Mouse (Mus musculus) forebrain, embryonic 10.5 days (tissue): ENCODE measurements around the gene Chl1. TPM values are rescaled to one million over a fixed set of nuclear protein-coding genes. Genes with fewer than 3 reads are reported as not detected.

Experiments
- DNase-seq: peaks from one replicate; pipeline ENCODE4 v3.0.0-alpha.2; 2017; ENCODE audit warnings: low spot score; ENCODE audit errors: extremely low spot score
- H3K27ac ChIP-seq: fragments of 300-500 bp; sonication (generic); 2 replicates; pipeline ENCODE4 v1.5.1; 2016; ENCODE audit warnings: mild to moderate bottlenecking
- H3K27me3 ChIP-seq: fragments of 300-500 bp; sonication (generic); 2 replicates; pipeline ENCODE4 v1.6.1; 2016; ENCODE audit warnings: mild to moderate bottlenecking; ENCODE audit not compliant: poor library complexity, severe bottlenecking
- H3K36me3 ChIP-seq: fragments of 300-500 bp; sonication (generic); replicated peaks from 2 replicates; pipeline ENCODE4 v1.6.1; 2016; ENCODE audit warnings: mild to moderate bottlenecking, moderate library complexity
- H3K4me1 ChIP-seq: fragments of 300-500 bp; sonication (generic); 2 replicates; pipeline ENCODE4 v1.6.1; 2016
- H3K4me3 ChIP-seq: fragments of 300-500 bp; sonication (generic); 2 replicates; pipeline ENCODE4 v1.5.1; 2016; ENCODE audit warnings: mild to moderate bottlenecking, moderate library complexity
- H3K9me3 ChIP-seq: fragments of 300-500 bp; sonication (generic); 2 replicates; pipeline ENCODE4 v1.6.1; 2016; ENCODE audit warnings: mild to moderate bottlenecking, moderate library complexity
- WGBS: fragments of 180-500 bp; shearing (Covaris S2); methylation state at CpG from one replicate; pipeline ENCODE4 v1.1.7; 2016; 5-methylcytosine and 5-hydroxymethylcytosine counted together
- polyA plus RNA-seq: library from polyadenylated mRNA; unstranded; fragments of >200 nt; fragmentation: Nextera tagmentation; extraction: Ambion mirVana; gene quantifications from 2 replicates; pipeline ENCODE4 v1.2.1, GENCODE M21; 2016

The Chl1 gene
- polyA plus RNA-seq, 1 experiment from 2014 or later: 1.6 TPM

DNA sequence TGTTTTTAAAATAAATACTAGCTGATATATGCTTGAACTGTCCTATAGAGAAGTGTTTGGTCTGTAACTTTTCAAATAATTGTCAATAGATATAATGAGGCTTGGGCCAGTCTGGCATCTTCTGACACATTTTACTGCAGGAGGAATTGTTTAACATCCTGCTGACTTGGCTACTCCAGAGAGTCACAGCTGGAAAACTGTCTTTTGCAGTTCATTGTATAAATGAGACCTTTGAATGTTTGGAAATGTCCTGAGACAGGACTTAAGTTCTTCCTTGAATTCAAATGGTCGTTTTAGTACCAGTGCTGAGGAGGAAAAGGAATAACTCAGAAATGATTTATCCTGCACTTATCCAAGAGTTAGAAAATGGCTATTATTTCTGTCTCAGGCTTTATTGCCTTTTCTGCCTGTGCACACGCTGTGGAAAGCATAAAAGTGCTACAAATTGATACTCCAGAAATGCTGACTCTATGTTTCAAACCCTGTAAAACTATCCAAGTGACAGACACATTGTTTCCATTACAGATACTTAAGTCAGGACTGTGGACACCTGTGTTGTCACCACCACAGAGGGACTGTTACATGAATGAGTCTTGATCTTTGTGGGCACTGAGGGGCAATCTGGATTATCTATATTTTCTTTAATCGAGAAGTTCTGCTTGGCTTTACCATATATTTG is 105.7 kb downstream of the Chl1 start:
- 65% methylated on average over 3 of the region's 3 CpGs for WGBS
- H3K9me3 ChIP-seq: no peaks in the 10 kb centered on the region
- no peak for DNase-seq
- no peak overlapping the region for H3K27ac ChIP-seq
- no peak overlapping the region for H3K4me3 ChIP-seq
- no peaks in the 10 kb centered on the region for H3K36me3 ChIP-seq
- no peaks in the 10 kb centered on the region for H3K27me3 ChIP-seq
- peaks cover 17% of the 10 kb centered on the region for H3K4me1 ChIP-seq

DNA sequence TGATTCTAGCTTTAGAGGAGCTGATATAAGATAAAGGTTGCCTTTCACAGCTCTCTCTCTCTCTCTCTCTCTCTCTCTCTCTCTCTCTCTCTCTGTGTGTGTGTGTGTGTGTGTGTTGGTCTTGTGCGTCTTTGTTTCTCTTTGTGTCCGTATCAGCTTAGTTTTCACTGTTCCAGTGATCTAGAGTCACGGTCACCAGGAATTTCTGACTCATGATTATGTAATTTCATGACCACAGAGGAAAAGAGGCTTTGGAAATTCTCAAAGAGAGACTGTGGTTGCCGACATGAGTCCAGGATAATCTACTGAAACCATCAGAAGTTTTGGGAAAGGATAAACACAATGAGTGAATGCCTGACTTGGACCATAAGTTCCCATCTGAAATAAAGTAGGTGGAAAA is 110.5 kb downstream of the Chl1 start:
- Histone ChIP-seq H3K9me3 (no peaks in the 10 kb centered on the region), H3K4me3 (no peak overlapping the region), H3K4me1 (peaks cover 31% of the 10 kb centered on the region), H3K27ac (0 out of 2 replicates have a peak overlapping the region, but pooled peaks have one; percentile 35), H3K27me3 (no peaks in the 10 kb centered on the region), H3K36me3 (no peaks in the 10 kb centered on the region)
- no peak for DNase-seq
- 82% methylated on average over 4 of the region's 4 CpGs for WGBS

DNA sequence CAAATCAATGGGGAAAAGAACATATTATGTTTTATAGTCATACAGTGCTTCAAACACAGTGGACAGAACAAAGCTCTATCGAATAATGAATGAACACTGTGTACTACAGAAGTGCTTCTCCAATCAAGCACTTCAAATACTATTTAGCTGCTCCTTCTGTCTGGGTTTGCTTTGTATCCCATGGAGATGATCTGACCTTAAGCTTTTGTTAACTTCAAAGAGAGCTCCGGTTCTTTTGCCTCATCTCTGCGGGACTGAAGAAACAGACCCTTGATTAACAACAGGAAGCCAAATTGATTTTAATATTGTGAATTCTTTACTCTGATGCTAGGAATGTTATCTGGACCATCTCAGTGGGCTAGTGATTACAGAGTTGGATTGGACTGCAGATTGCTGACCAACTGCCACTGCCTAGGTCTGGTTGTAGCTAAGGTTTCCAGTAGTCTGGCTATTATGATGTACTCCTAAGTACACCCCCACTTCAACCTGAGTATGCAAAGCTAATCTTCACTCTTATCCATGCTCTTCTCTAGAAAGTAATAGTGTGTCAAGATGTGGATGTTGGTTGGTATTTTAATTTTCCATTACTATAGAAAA is 111.8 kb downstream of the Chl1 start:
- no peaks in the 10 kb centered on the region for H3K36me3 ChIP-seq
- DNase-seq: no peak
- H3K9me3 ChIP-seq: no peaks in the 10 kb centered on the region
- peaks cover 27% of the 10 kb centered on the region for H3K4me1 ChIP-seq
- no peak overlapping the region for H3K4me3 ChIP-seq
- 39% methylated on average over 3 of the region's 3 CpGs for WGBS
- no peak overlapping the region for H3K27ac ChIP-seq
- H3K27me3 ChIP-seq: no peaks in the 10 kb centered on the region

DNA sequence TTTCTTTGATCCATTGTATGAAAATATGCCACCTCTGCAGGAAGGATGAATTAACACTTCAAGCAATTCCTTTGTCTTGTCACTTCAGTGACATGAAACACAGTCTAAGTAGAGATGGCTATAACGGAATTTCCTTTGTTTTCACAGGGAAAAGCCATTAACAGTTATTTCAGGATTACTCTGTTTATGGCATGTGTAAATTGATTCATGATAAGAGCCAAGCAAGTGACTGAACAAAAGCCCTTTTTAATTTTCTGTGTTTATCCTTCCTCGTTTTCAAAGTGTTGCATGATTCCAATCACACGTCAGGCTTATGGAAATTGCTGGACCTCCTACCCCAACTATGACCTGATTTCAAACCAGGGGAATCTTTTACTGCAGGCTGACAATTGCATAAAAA is 122.5 kb downstream of the Chl1 start:
- Histone ChIP-seq H3K4me1 (peaks cover 6% of the 10 kb centered on the region; the same call in 1 of the 2 replicates), H3K27me3 (no peaks in the 10 kb centered on the region), H3K9me3 (no peaks in the 10 kb centered on the region), H3K4me3 (no peak overlapping the region), H3K36me3 (no peaks in the 10 kb centered on the region), H3K27ac (no peak overlapping the region)
- 53% methylated on average over 3 of the region's 3 CpGs for WGBS
- no peak for DNase-seq

DNA sequence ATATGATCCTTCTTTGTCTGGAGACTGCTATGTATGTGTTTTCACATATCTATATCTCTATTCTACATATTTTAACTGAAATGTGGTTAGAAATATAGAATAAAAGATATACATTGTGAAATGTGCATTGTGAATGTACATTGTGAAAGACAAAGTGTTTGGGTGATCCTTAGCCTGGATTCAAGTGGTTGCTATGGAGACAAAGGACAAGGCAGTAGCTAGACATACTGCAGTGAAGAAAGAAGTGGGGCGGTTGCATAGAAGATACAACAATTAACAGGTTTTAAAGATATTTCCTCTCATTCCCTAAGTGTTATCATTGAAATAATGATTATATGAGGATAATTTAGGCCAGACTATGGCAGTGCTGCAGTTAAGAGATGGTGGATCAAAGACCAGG is 146.4 kb downstream of the Chl1 start:
- no peak for DNase-seq
- Histone ChIP-seq H3K27ac (no peak overlapping the region), H3K27me3 (no peaks in the 10 kb centered on the region), H3K4me1 (no peaks in the 10 kb centered on the region; the same call in 1 of the 2 replicates), H3K4me3 (no peak overlapping the region), H3K36me3 (no peaks in the 10 kb centered on the region), H3K9me3 (no peaks in the 10 kb centered on the region)
- WGBS: 67% methylated on average over 1 of the region's 1 CpGs

DNA sequence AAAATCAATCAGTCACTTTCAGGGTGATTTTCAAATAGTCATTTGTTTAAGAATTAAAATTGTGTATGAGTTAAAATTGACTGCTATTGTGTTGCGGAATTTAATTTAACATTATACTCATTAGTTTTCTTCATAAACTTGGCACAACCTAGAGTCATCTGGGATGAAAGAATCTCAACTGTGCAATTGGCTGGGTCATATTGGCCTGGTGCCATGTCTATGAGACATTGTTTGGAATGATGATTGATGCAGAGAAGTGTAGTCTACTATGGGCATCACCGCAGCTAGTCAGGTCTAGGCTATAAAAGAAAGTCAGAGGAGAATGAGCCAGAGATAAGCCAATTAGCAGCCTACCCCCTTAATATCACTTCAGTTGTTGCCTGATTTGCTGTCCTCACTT is 148.8 kb downstream of the Chl1 start:
- Histone ChIP-seq H3K4me1 (no peaks in the 10 kb centered on the region; the same call in 1 of the 2 replicates), H3K36me3 (no peaks in the 10 kb centered on the region), H3K27ac (no peak overlapping the region), H3K4me3 (no peak overlapping the region), H3K9me3 (no peaks in the 10 kb centered on the region), H3K27me3 (no peaks in the 10 kb centered on the region)
- 89% methylated on average over 2 of the region's 2 CpGs for WGBS
- no peak for DNase-seq

DNA sequence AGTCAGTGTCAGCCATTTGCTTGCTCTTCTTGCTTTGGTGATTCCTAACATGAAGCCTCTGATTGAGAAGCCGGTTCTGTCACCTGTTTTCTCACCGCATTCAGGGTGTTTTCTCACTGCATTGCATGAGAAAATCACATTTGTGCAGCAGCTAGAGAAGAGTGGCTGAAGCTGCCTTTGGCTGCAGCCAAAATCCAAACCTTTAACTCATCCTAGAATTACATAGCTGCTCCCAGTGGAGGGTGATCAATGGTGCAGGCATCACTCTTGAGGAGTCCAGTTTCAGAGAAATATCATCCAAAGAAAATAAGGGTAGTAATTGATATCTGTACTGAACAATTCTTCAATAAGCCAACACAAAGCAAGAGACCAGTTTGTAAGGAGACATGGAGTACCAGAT is 154.8 kb downstream of the Chl1 start:
- 93% methylated on average over 2 of the region's 2 CpGs for WGBS
- Histone ChIP-seq H3K4me3 (no peak overlapping the region), H3K27ac (no peak overlapping the region), H3K36me3 (no peaks in the 10 kb centered on the region), H3K4me1 (no peaks in the 10 kb centered on the region), H3K9me3 (no peaks in the 10 kb centered on the region), H3K27me3 (no peaks in the 10 kb centered on the region)
- no peak for DNase-seq

DNA sequence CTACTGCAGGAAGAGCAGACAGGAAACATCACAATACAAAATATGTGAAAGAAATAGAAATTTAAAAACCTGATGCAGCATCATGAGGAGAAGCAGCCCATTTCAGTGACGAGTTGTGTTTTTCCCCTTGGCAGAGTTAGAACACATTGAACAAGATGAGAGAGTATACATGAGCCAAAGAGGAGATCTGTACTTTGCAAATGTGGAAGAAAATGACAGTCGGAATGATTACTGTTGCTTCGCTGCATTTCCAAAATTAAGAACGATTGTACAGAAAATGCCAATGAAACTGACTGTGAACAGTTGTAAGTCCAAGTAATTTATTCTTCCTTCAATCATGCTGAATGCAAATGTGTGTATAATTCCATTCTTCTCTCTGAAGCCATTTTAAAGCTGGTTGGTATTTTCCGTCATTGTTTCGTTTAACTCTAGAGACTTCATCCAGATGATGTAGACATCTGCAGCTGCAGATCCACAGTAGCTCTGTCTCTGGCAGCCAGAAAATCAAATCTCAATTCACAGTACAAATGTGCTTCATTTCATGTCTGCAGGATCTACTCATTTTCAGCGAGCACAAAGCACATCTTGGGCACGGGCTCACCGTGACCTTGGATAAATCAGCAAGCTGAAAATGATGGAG is 155.4 kb downstream of the Chl1 start:
- H3K36me3 ChIP-seq: no peaks in the 10 kb centered on the region
- WGBS: 86% methylated on average over 9 of the region's 9 CpGs
- H3K27ac ChIP-seq: no peak overlapping the region
- no peaks in the 10 kb centered on the region for H3K27me3 ChIP-seq
- H3K4me1 ChIP-seq: no peaks in the 10 kb centered on the region
- DNase-seq: no peak
- H3K4me3 ChIP-seq: no peak overlapping the region
- no peaks in the 10 kb centered on the region for H3K9me3 ChIP-seq

DNA sequence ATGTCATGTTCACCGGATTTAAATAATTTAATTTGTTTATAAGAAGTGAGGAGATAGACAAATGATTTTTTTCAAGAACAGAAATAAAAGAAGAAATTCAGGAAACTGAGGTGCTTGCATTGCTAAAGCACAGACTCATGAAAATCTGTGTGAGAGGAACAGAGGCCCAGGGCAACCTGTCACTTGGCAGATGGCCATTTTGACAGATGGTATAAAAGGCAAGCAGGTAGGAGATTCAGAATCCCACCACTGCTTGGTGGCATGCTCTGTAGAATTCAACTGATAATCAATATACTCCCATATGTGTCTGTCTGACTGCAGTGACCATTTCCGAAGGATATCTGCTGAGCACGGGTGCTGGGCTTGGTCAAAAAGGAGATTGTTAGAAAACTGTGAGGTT is 162.7 kb downstream of the Chl1 start:
- Histone ChIP-seq H3K9me3 (no peaks in the 10 kb centered on the region), H3K4me1 (peaks cover 5% of the 10 kb centered on the region; the same call in 1 of the 2 replicates), H3K36me3 (no peaks in the 10 kb centered on the region), H3K27me3 (no peaks in the 10 kb centered on the region), H3K27ac (no peak overlapping the region), H3K4me3 (no peak overlapping the region)
- DNase-seq: no peak
- 94% methylated on average over 3 of the region's 3 CpGs for WGBS

DNA sequence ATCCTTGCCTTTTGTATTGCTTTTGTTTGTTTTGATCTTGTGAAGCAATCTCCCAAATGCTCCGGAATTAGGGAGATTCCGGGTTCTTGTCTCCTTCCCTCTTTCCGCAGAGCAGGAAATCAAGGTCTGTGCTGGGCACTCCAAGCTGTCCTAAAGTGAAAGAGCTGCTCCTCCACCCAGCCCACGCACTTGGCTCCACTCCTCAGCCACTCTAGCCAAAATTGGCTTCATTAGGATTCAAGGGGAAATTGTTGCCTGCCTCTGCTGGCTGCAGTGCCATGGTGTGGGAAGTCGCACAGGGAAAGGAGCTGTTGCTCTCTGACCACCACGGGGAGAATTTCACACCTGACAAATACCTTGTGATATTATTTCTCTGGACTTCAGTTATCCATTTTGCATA is 163.9 kb downstream of the Chl1 start:
- H3K4me3 ChIP-seq: no peak overlapping the region
- H3K27ac ChIP-seq: no peak overlapping the region
- H3K9me3 ChIP-seq: no peaks in the 10 kb centered on the region
- no peak for DNase-seq
- no peaks in the 10 kb centered on the region for H3K36me3 ChIP-seq
- H3K4me1 ChIP-seq: peaks cover 5% of the 10 kb centered on the region; the same call in 1 of the 2 replicates
- H3K27me3 ChIP-seq: no peaks in the 10 kb centered on the region
- WGBS: 72% methylated on average over 6 of the region's 6 CpGs

DNA sequence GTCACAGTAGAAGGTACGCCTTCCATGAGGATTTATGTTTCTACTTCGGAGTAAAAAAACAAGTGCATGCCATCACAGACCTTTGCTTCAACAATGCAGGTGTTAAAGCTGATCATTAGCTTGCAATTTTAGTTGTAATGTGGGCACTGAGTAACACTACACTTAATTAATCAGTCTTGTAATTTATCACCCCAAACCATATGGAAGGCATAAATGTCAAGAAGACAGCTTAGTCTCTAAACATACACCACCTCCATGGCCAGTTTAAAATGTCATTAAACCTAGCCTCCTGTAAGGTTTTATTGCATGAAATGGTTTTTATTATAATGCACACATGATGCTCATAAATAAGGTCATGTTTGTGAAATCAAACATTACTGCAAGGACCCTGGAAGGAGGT is 164.8 kb downstream of the Chl1 start:
- no peaks in the 10 kb centered on the region for H3K27me3 ChIP-seq
- no peaks in the 10 kb centered on the region for H3K9me3 ChIP-seq
- H3K36me3 ChIP-seq: no peaks in the 10 kb centered on the region
- H3K27ac ChIP-seq: no peak overlapping the region
- H3K4me3 ChIP-seq: no peak overlapping the region
- peaks cover 5% of the 10 kb centered on the region; the same call in 1 of the 2 replicates for H3K4me1 ChIP-seq
- 98% methylated on average over 2 of the region's 2 CpGs for WGBS
- no peak for DNase-seq

DNA sequence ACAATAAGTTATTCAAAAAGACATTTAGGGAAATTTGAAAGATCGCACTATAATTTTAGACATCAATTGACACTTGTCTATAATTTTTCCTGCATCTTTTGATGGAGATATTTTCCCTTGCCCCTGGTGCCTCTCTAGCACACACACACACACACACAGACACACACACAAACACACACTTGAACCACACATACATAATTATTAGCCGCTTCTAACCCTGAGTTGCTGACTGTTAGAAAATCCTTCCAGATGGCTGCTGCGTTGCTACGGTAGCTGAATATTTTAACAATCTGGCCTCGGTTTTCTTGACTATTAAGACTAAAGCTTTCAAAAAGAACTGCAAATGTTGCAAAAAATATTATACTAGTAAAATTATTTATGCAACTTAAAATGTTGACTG is 166.3 kb downstream of the Chl1 start:
- WGBS: 87% methylated on average over 5 of the region's 5 CpGs

DNA sequence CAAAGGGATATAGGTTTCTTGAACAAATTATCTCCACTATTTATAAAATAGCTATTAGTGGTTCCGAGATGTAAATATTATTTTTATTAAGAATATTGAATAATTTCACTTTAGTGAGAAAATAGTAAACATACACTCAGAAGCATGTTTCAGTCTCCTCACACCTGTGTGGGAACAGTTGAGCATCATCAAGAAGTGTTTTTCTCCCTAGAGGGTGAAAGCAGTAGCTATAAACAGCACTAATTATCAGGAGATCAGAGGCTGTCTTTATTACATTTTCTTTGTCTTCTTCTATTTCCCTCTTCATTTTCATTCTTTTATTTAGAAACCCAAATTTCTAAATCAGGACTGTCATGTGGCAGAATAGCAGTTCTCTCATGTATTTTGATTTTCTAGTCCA is 166.7 kb downstream of the Chl1 start:
- no peak for DNase-seq
- H3K36me3 ChIP-seq: no peaks in the 10 kb centered on the region
- H3K4me3 ChIP-seq: no peak overlapping the region
- H3K27ac ChIP-seq: no peak overlapping the region
- no peaks in the 10 kb centered on the region for H3K4me1 ChIP-seq
- no peaks in the 10 kb centered on the region for H3K9me3 ChIP-seq
- WGBS: 91% methylated on average over 1 of the region's 1 CpGs
- no peaks in the 10 kb centered on the region for H3K27me3 ChIP-seq

More for the DNA sequence above, 166.3 kb downstream of the Chl1 start:
- no peak for DNase-seq
- Histone ChIP-seq H3K4me3 (no peak overlapping the region), H3K36me3 (no peaks in the 10 kb centered on the region), H3K4me1 (peaks cover 2% of the 10 kb centered on the region; the same call in 1 of the 2 replicates), H3K27me3 (no peaks in the 10 kb centered on the region), H3K9me3 (no peaks in the 10 kb centered on the region), H3K27ac (no peak overlapping the region)
